Mouse (Mus musculus) thymus, adult 2 months (tissue): Measurements from ENCODE around the gene Purb. TPM values are rescaled to one million over a fixed set of nuclear protein-coding genes. Genes with fewer than 3 reads are reported as not detected.
"Not testable (repeated sequence)": the region's sequence is repeated elsewhere in the genome, so short reads cannot be mapped to it uniquely, and the experiment has no call there.

Experiments
- DNase-seq: peaks from one replicate; pipeline ENCODE4 v3.0.0; 2021
- H3K27ac ChIP-seq: fragments of 200-500 bp; 2 replicates; pipeline ENCODE4 v1.5.1; 2012; ENCODE audit warnings: low read length, control low read depth; ENCODE audit not compliant: control insufficient read depth, insufficient read depth
- H3K27me3 ChIP-seq: fragments of 200-500 bp; 2 replicates; pipeline ENCODE4 v1.6.1; 2012; ENCODE audit warnings: mild to moderate bottlenecking, low read length, moderate library complexity, mixed read lengths; ENCODE audit not compliant: control insufficient read depth, insufficient read depth
- H3K36me3 ChIP-seq: fragments of 200-500 bp; 2 replicates; pipeline ENCODE4 v1.6.1; 2012; ENCODE audit warnings: mild to moderate bottlenecking, low read length, moderate library complexity; ENCODE audit not compliant: control insufficient read depth, insufficient read depth
- H3K4me1 ChIP-seq: fragments of 200-500 bp; replicated peaks from 2 replicates; pipeline ENCODE4 v1.6.1; 2012; ENCODE audit warnings: low read length; ENCODE audit not compliant: control insufficient read depth, insufficient read depth
- H3K4me3 ChIP-seq: fragments of 200-500 bp; 2 replicates; pipeline ENCODE4 v1.5.1; 2012; ENCODE audit warnings: mild to moderate bottlenecking, low read length, control low read depth, moderate library complexity; ENCODE audit not compliant: control insufficient read depth, insufficient read depth
- CTCF ChIP-seq: fragments of 200-500 bp; IDR thresholded peaks from 2 replicates; pipeline ENCODE4 v1.5.1; 2012; ENCODE audit warnings: mild to moderate bottlenecking, control low read depth, low read length, moderate library complexity, borderline replicate concordance; ENCODE audit not compliant: control insufficient read depth, poor library complexity, insufficient read depth; ENCODE audit errors: extremely low read depth
- POLR2A ChIP-seq: fragments of 200-500 bp; IDR thresholded peaks from 2 replicates; pipeline ENCODE4 v1.6.1; 2012; ENCODE audit warnings: mild to moderate bottlenecking, low read length, control low read depth, moderate library complexity; ENCODE audit not compliant: control insufficient read depth, poor library complexity, insufficient read depth; ENCODE audit errors: extremely low read depth
- WGBS: fragments of 180-500 bp; shearing (Covaris S2); methylation state at CpG from one replicate; pipeline ENCODE4 v1.1.7; 2018; 5-methylcytosine and 5-hydroxymethylcytosine counted together
- polyA plus RNA-seq: library from polyadenylated mRNA; depleted of rRNA; stranded (reverse); fragments of >200 nt; gene quantifications from 2 replicates; pipeline ENCODE4 v1.2.3, GENCODE M21; 2012

Gene Purb
- polyA plus RNA-seq, 1 experiment: 12.7 TPM

GRCm38 (mm10) chr11:6471493-6471892 lies 4.2 kb downstream of the Purb start:
- no peaks in the 10 kb centered on the region for H3K27me3 ChIP-seq
- no peak overlapping the region for H3K4me3 ChIP-seq
- H3K4me1 ChIP-seq: no peaks in the 10 kb centered on the region
- H3K27ac ChIP-seq: no peak overlapping the region
- no peak for TF ChIP-seq CTCF
- no peak for TF ChIP-seq POLR2A
- no peak for DNase-seq
- WGBS: 3% methylated on average over 1 of the region's 1 CpGs
- peaks cover 13% of the 10 kb centered on the region for H3K36me3 ChIP-seq

GRCm38 (mm10) chr11:6471054-6471453 lies 4.7 kb downstream of the Purb start:
- WGBS: 86% methylated on average over 2 of the region's 2 CpGs
- Histone ChIP-seq H3K4me1 (no peaks in the 10 kb centered on the region), H3K36me3 (peaks cover 17% of the 10 kb centered on the region), H3K4me3 (no peak overlapping the region), H3K27me3 (no peaks in the 10 kb centered on the region), H3K27ac (no peak overlapping the region)
- TF ChIP-seq CTCF (no peak), POLR2A (no peak)
- DNase-seq: no peak

GRCm38 (mm10) chr11:6468541-6468940 lies 7.2 kb downstream of the Purb start:
- no peaks in the 10 kb centered on the region for H3K27me3 ChIP-seq
- DNase-seq: no peak
- 75% methylated on average over 2 of the region's 2 CpGs for WGBS
- H3K4me1 ChIP-seq: no peaks in the 10 kb centered on the region
- peaks cover 17% of the 10 kb centered on the region for H3K36me3 ChIP-seq
- no peak for TF ChIP-seq CTCF
- no peak for TF ChIP-seq POLR2A
- H3K4me3 ChIP-seq: no peak overlapping the region
- H3K27ac ChIP-seq: no peak overlapping the region

GRCm38 (mm10) chr11:6465122-6465521 lies 10.6 kb downstream of the Purb start:
- Histone ChIP-seq H3K36me3 (peaks cover 14% of the 10 kb centered on the region), H3K4me3 (no peak overlapping the region), H3K4me1 (no peaks in the 10 kb centered on the region), H3K27ac (no peak overlapping the region), H3K27me3 (no peaks in the 10 kb centered on the region)
- DNase-seq: peak; percentile 72
- 26% methylated on average over 4 of the region's 4 CpGs for WGBS
- TF ChIP-seq CTCF: no peak
- no peak for TF ChIP-seq POLR2A

GRCm38 (mm10) chr11:6463159-6463837 lies 12.4 kb downstream of the Purb start:
- H3K4me3 ChIP-seq: no peak overlapping the region
- WGBS: 84% methylated on average over 6 of the region's 6 CpGs
- TF ChIP-seq POLR2A (no peak), CTCF (no peak)
- peaks cover 14% of the 10 kb centered on the region for H3K36me3 ChIP-seq
- no peak for DNase-seq
- no peaks in the 10 kb centered on the region for H3K27me3 ChIP-seq
- H3K4me1 ChIP-seq: no peaks in the 10 kb centered on the region
- no peak overlapping the region for H3K27ac ChIP-seq

- TF ChIP-seq POLR2A (no peak), CTCF (no peak)
- DNase-seq: no peak
- H3K4me3 ChIP-seq: no peak overlapping the region
- no peaks in the 10 kb centered on the region for H3K27me3 ChIP-seq
- H3K36me3 ChIP-seq: no peaks in the 10 kb centered on the region
- no peaks in the 10 kb centered on the region for H3K4me1 ChIP-seq
- 85% methylated on average over 6 of the region's 6 CpGs for WGBS
- H3K27ac ChIP-seq: no peak overlapping the region
These were observed 19.6 kb downstream of the Purb start for GRCm38 (mm10) chr11:6456083-6456482.

GRCm38 (mm10) chr11:6448155-6448554 lies 27.6 kb downstream of the Purb start:
- not testable (repeated sequence) for H3K27me3 ChIP-seq, H3K27ac ChIP-seq, H3K4me3 ChIP-seq, H3K36me3 ChIP-seq, H3K4me1 ChIP-seq, DNase-seq
- WGBS: 96% methylated on average over 5 of the region's 5 CpGs
